In the genomic region with DNA sequence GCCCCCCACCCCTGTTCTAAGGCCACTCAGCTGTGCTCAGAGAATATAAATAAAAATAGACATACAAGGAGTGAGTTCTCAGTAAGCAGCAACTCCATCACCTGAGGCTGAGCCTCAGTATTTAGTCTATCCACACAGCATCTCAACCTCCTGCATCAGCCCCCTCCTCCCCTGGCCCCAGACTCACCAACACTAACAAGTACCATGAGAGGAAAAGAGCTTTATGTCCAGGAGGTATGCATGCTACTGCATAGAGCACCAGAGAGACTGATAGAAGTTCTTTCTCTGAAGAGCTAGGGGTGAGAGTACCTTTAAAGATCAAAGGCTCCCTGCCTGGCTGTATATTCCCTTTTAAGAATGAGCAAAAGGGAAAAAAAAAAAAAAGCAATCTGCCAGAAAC, we compare ENCODE assay signal across 19 mouse cellular contexts.
DNase-seq lines count a peak whose midpoint lies in the region; ATAC-seq lines count a peak whose summit lies in the region.
"Had no signal": no experiment of that assay in that cellular context is flagged by ENCODE, and none has a peak within 500 bp of the region (broad histone marks: within the 10 kb centered on the region; RNA-seq: fewer than 3 reads in every experiment).

No protein-coding gene starts in this region.

- H3K9me3 ChIP-seq in heart, embryonic 11.5 days (replicated peaks; ENCODE audit: control insufficient read depth, low read length): no peaks in the 10 kb centered on the region
- no peaks in the 10 kb centered on the region for H3K9me3 ChIP-seq in midbrain, embryonic 14.5 days (ENCODE audit: control insufficient read depth, low read length)
- no peaks in the 10 kb centered on the region for H3K9me3 ChIP-seq in midbrain, embryonic 11.5 days (ENCODE audit: control insufficient read depth, low read length)
- no peaks in the 10 kb centered on the region for H3K9me3 ChIP-seq in midbrain, embryonic 16.5 days (replicated peaks; ENCODE audit: control insufficient read depth, low read length, poor library complexity, severe bottlenecking)
- H3K9me3 ChIP-seq: embryonic facial prominence, embryonic 10.5 days; forebrain, embryonic 13.5 days; G1E; heart, embryonic 13.5 days; hindbrain, embryonic 12.5 days had no signal

- H3K4me1 ChIP-seq in heart, embryonic 11.5 days (ENCODE audit: control insufficient read depth, insufficient read depth, low read length): no peaks in the 10 kb centered on the region
- no peaks in the 10 kb centered on the region for H3K4me1 ChIP-seq in midbrain, embryonic 14.5 days (ENCODE audit: control insufficient read depth, insufficient read depth, low read length)
- H3K4me1 ChIP-seq in midbrain, embryonic 11.5 days (ENCODE audit: control insufficient read depth, insufficient read depth, low read length): no peaks in the 10 kb centered on the region
- H3K4me1 ChIP-seq in midbrain, embryonic 16.5 days (ENCODE audit: control insufficient read depth, insufficient read depth, low read length): peaks cover 7% of the 10 kb centered on the region
- H3K4me1 ChIP-seq: embryonic facial prominence, embryonic 10.5 days; forebrain, embryonic 13.5 days; heart, embryonic 13.5 days; hindbrain, embryonic 12.5 days had no signal

- H3K27me3 ChIP-seq in heart, embryonic 11.5 days (ENCODE audit: control insufficient read depth, insufficient read depth, low read length): no peaks in the 10 kb centered on the region
- no peaks in the 10 kb centered on the region for H3K27me3 ChIP-seq in midbrain, embryonic 14.5 days (ENCODE audit: control insufficient read depth, insufficient read depth, low read length)
- H3K27me3 ChIP-seq in midbrain, embryonic 11.5 days (ENCODE audit: control insufficient read depth, insufficient read depth, low read length): no peaks in the 10 kb centered on the region
- H3K27me3 ChIP-seq in midbrain, embryonic 16.5 days (ENCODE audit: control insufficient read depth, insufficient read depth, low read depth, low read length): no peaks in the 10 kb centered on the region
- H3K27me3 ChIP-seq: forebrain, embryonic 13.5 days; heart, embryonic 13.5 days; hindbrain, embryonic 12.5 days had no signal

- no peaks in the 10 kb centered on the region for H3K36me3 ChIP-seq in heart, embryonic 11.5 days (ENCODE audit: control insufficient read depth, insufficient read depth, low read length)
- H3K36me3 ChIP-seq in midbrain, embryonic 14.5 days (ENCODE audit: control insufficient read depth, insufficient read depth, low read length): no peaks in the 10 kb centered on the region
- H3K36me3 ChIP-seq in midbrain, embryonic 11.5 days (ENCODE audit: control insufficient read depth, insufficient read depth, low read length): no peaks in the 10 kb centered on the region
- no peaks in the 10 kb centered on the region for H3K36me3 ChIP-seq in midbrain, embryonic 16.5 days (ENCODE audit: control insufficient read depth, insufficient read depth, low read length)
- H3K36me3 ChIP-seq: embryonic facial prominence, embryonic 10.5 days; G1E; heart, embryonic 13.5 days; hindbrain, embryonic 12.5 days had no signal

- no peak overlapping the region for H3K27ac ChIP-seq in heart, embryonic 11.5 days (ENCODE audit: low read depth, low read length)
- H3K27ac ChIP-seq in midbrain, embryonic 14.5 days (replicated peaks; ENCODE audit: low read depth, low read length): no peak overlapping the region
- H3K27ac ChIP-seq in midbrain, embryonic 11.5 days (ENCODE audit: low read depth, low read length): no peak overlapping the region
- H3K27ac ChIP-seq in midbrain, embryonic 16.5 days (ENCODE audit: low read length): peak overlapping the region; percentile 13; the same call in 1 of the 2 replicates
- H3K27ac ChIP-seq: embryonic facial prominence, embryonic 10.5 days; forebrain, embryonic 13.5 days; heart, embryonic 13.5 days; hindbrain, embryonic 12.5 days had no signal

- no peak overlapping the region for H3K4me3 ChIP-seq in heart, embryonic 11.5 days (ENCODE audit: low read depth, low read length)
- H3K4me3 ChIP-seq in midbrain, embryonic 14.5 days (replicated peaks; ENCODE audit: low read depth, low read length): no peak overlapping the region
- no peak overlapping the region for H3K4me3 ChIP-seq in midbrain, embryonic 11.5 days (ENCODE audit: low read depth, low read length)
- no peak overlapping the region for H3K4me3 ChIP-seq in midbrain, embryonic 16.5 days (ENCODE audit: low read depth, low read length)
- H3K4me3 ChIP-seq: embryonic facial prominence, embryonic 10.5 days; forebrain, embryonic 13.5 days; heart, embryonic 13.5 days; hindbrain, embryonic 12.5 days had no signal

- no peak overlapping the region for H3K4me2 ChIP-seq in heart, embryonic 11.5 days
- no peak overlapping the region for H3K4me2 ChIP-seq in midbrain, embryonic 14.5 days (ENCODE audit: low read length)
- H3K4me2 ChIP-seq in midbrain, embryonic 11.5 days: no peak overlapping the region
- no peak overlapping the region for H3K4me2 ChIP-seq in midbrain, embryonic 16.5 days (ENCODE audit: low read length)
- H3K4me2 ChIP-seq: forebrain, embryonic 13.5 days; heart, embryonic 13.5 days; hindbrain, embryonic 12.5 days had no signal

- ATAC-seq in heart, embryonic 11.5 days (replicated peaks; ENCODE audit: insufficient number of reproducible peaks, low FRiP score, low TSS enrichment): no peak
- no peak for ATAC-seq in midbrain, embryonic 14.5 days (ENCODE audit: low FRiP score, low TSS enrichment)
- no peak for ATAC-seq in midbrain, embryonic 11.5 days (ENCODE audit: low FRiP score)
- ATAC-seq in midbrain, embryonic 16.5 days: peak; percentile 67; the same call in 1 of the 2 replicates
- no peak for ATAC-seq in cerebellum, adult (ENCODE audit: insufficient number of reproducible peaks, low FRiP score, low TSS enrichment)
- ATAC-seq: CD4-positive, CD25-positive, alpha-beta regulatory T cell, adult 4 months; forebrain, embryonic 13.5 days; forebrain, postnatal 0 days had no signal

- peak; percentile 53 for DNase-seq in heart, adult 11 months
- DNase-seq in midbrain, embryonic 14.5 days: peak; percentile 29
- DNase-seq in midbrain, embryonic 11.5 days (ENCODE audit: low spot score, missing footprints): no peak
- DNase-seq in right cerebral cortex, adult 18-20 months: no peak
- DNase-seq: adrenal gland, postnatal 10 days; B cell, adult 2 months; cerebellum, adult 18-20 months; forebrain, postnatal 0 days; gastrocnemius, postnatal 14 days; heart, postnatal 36 days had no signal

- no peak overlapping the region for H3K9ac ChIP-seq in heart, embryonic 11.5 days (ENCODE audit: low read depth, low read length)
- no peak overlapping the region for H3K9ac ChIP-seq in midbrain, embryonic 14.5 days (replicated peaks; ENCODE audit: low read length)
- H3K9ac ChIP-seq in midbrain, embryonic 11.5 days (ENCODE audit: low read length): no peak overlapping the region
- H3K9ac ChIP-seq in midbrain, embryonic 16.5 days (ENCODE audit: low read depth, low read length): no peak overlapping the region
- H3K9ac ChIP-seq: forebrain, embryonic 13.5 days; forebrain, postnatal 0 days; heart, embryonic 13.5 days; hindbrain, embryonic 12.5 days had no signal

Comparison
In these comparisons a context has a peak if more than half of its experiments do, and no peak if none do; other contexts are left out.
1. DNase-seq: peak in heart, adult 11 months (single experiment) and midbrain, embryonic 14.5 days (single experiment); none in midbrain, embryonic 11.5 days (single experiment) and right cerebral cortex, adult 18-20 months (single experiment).